Mouse (Mus musculus): Measurements from ENCODE around the gene Tmppe. TPM values are rescaled to one million over a fixed set of nuclear protein-coding genes. Genes with fewer than 3 reads are reported as not detected.

Gene Tmppe
- polyA plus RNA-seq, 1 experiment from 2014 or later, result 9.6 TPM

DNA sequence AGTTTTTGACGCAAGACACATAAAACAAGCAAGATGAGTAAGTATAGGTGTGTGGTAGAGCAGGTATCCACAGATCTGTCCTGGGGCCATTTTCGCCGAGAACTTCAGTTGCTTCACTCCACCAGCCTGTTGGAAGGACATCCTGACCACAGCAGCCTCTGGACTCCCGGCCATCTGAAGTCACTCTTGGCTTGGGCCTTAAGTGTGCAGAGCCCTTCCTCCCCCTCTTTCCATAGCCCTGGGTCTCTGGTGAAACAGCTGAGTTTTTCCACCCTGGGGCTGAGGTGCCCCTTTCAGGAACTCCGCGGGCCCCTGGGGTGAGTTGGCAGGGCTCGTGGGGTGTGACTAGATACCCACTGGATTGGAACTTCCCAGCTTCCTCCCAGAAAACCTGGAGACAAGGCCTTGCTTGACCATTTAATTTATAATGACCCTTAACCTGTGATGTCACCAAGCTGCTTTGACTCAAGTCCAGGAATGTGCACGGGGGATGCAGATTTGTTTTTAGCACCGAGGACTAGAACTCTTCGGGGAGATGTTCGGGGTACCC, 9.5 kb downstream of the Tmppe start:
- no peaks in the 10 kb centered on the region for H3K9me3 ChIP-seq (replicated peaks; ENCODE audit: control insufficient read depth, low read length, poor library complexity, severe bottlenecking)
- H3K4me1 ChIP-seq (ENCODE audit: control insufficient read depth, insufficient read depth, low read length), result no peaks in the 10 kb centered on the region
- WGBS, result 96% methylated on average over 11 of the region's 11 CpGs
- H3K27ac ChIP-seq (ENCODE audit: low read length), result no peak overlapping the region
- H3K4me2 ChIP-seq (ENCODE audit: low read length), result no peak overlapping the region
- no peaks in the 10 kb centered on the region for H3K27me3 ChIP-seq (ENCODE audit: control insufficient read depth, insufficient read depth, low read depth, low read length)
- H3K4me3 ChIP-seq (ENCODE audit: low read depth, low read length), result no peak overlapping the region
- H3K36me3 ChIP-seq (ENCODE audit: control insufficient read depth, insufficient read depth, low read length), result peaks cover 26% of the 10 kb centered on the region
- no peak for ATAC-seq
- no peak overlapping the region for H3K9ac ChIP-seq (ENCODE audit: low read depth, low read length)

DNA sequence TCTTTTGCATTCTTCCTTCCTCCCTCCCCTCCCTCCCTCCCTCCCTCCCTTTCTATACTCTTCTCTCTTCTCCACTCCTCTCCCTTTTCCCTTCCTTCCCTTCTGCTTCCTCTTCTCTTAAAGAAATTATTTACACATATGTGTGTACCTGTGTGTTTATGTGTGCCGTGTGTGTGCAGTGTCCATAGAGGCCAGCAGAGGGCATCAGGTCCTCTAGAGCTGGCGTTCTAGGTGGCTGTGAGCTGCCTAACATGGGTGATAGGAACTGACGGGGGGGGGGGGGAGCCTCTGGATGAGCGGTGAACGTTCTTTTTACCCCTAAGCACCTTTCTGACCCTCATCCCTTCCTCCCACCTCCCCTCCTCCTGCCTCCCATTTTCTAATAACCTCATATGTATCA, 10.4 kb downstream of the Tmppe start:
- 83% methylated on average over 5 of the region's 5 CpGs for WGBS
- no peak overlapping the region for H3K4me3 ChIP-seq (ENCODE audit: low read depth, low read length)
- H3K27ac ChIP-seq (ENCODE audit: low read length), result no peak overlapping the region
- H3K4me2 ChIP-seq (ENCODE audit: low read length), result no peak overlapping the region
- H3K36me3 ChIP-seq (ENCODE audit: control insufficient read depth, insufficient read depth, low read length), result 0 out of 2 replicates have a peak, but pooled peaks cover 17% of the 10 kb centered on the region
- H3K27me3 ChIP-seq (ENCODE audit: control insufficient read depth, insufficient read depth, low read depth, low read length), result no peaks in the 10 kb centered on the region
- no peaks in the 10 kb centered on the region for H3K9me3 ChIP-seq (replicated peaks; ENCODE audit: control insufficient read depth, low read length, poor library complexity, severe bottlenecking)
- H3K9ac ChIP-seq (ENCODE audit: low read depth, low read length), result no peak overlapping the region
- no peak for ATAC-seq
- H3K4me1 ChIP-seq (ENCODE audit: control insufficient read depth, insufficient read depth, low read length), result no peaks in the 10 kb centered on the region

DNA sequence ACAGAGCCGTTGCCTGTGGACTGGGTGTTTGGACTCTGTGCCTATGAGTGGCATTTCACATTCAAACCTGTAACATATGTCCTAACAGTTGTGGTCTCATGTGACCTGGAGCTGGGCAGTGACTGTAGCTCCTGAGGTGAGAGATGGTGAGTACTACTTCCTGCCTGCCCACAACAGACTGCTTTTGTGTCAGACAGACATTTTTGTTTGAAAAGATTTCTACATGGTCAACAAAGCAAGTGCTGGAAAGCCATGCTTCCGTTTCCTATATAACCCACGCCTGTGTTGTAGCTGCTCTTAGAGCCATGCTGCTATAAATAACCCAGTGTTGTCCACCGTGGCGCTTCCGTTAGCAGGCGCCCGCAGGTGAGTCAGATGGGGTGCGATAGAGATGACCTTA, 11.5 kb downstream of the Tmppe start:
- Histone ChIP-seq H3K27ac (ENCODE audit: low read length) (no peak overlapping the region), H3K4me3 (ENCODE audit: low read depth, low read length) (no peak overlapping the region), H3K36me3 (ENCODE audit: control insufficient read depth, insufficient read depth, low read length) (0 out of 2 replicates have a peak, but pooled peaks cover 11% of the 10 kb centered on the region), H3K9me3 (replicated peaks; ENCODE audit: control insufficient read depth, low read length, poor library complexity, severe bottlenecking) (no peaks in the 10 kb centered on the region), H3K4me2 (ENCODE audit: low read length) (no peak overlapping the region), H3K4me1 (ENCODE audit: control insufficient read depth, insufficient read depth, low read length) (no peaks in the 10 kb centered on the region), H3K27me3 (ENCODE audit: control insufficient read depth, insufficient read depth, low read depth, low read length) (no peaks in the 10 kb centered on the region), H3K9ac (ENCODE audit: low read depth, low read length) (no peak overlapping the region)
- 91% methylated on average over 9 of the region's 9 CpGs for WGBS
- no peak for ATAC-seq

DNA sequence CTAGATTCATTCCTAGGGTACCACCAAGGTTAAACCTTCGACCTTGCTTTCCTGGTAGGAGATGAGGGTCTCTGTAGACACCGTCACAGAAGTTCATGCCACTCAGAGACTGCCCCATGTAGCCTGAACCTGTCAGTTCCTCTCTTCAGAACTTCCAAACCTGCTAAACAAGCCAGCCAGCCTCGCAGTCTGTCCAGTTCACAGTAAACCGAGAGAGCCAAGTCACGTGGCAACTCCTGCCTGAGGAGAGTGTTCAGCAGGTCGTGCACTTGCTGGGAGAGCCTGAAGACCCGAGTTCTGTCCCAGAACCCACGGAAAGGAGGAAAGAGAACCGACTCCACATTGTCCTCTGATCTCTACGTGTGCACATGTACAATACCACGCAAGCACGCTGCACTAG, 13.0 kb downstream of the Tmppe start:
- no peak for ATAC-seq
- no peak overlapping the region for H3K4me2 ChIP-seq (ENCODE audit: low read length)
- 0 out of 2 replicates have a peak, but pooled peaks cover 7% of the 10 kb centered on the region for H3K36me3 ChIP-seq (ENCODE audit: control insufficient read depth, insufficient read depth, low read length)

DNA sequence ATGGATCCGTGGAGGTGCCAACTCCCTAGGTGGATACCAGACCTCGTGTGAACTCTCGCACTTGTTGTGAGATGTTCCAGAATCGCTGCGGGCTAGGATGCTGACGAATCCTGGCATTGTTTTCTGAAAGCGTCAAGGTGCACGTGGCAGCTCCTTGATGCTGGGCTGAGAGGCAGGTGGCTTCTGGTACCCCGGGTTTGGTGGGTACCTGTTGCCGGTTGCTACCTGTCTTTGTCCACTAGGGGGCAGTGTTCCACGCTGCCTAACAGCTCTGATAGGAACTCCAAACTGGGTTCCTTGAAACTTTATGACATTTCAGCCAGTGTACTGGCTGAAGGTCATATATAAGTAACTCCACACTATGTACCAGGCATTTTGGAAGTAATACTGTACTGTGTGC, 14.8 kb downstream of the Tmppe start:
- Histone ChIP-seq H3K4me3 (ENCODE audit: low read depth, low read length) (no peak overlapping the region), H3K4me2 (ENCODE audit: low read length) (no peak overlapping the region), H3K4me1 (ENCODE audit: control insufficient read depth, insufficient read depth, low read length) (no peaks in the 10 kb centered on the region), H3K9ac (ENCODE audit: low read depth, low read length) (no peak overlapping the region), H3K9me3 (replicated peaks; ENCODE audit: control insufficient read depth, low read length, poor library complexity, severe bottlenecking) (no peaks in the 10 kb centered on the region), H3K27ac (ENCODE audit: low read length) (no peak overlapping the region), H3K36me3 (ENCODE audit: control insufficient read depth, insufficient read depth, low read length) (no peaks in the 10 kb centered on the region), H3K27me3 (ENCODE audit: control insufficient read depth, insufficient read depth, low read depth, low read length) (no peaks in the 10 kb centered on the region)
- 22% methylated on average over 11 of the region's 11 CpGs for WGBS
- no peak; the same call in 1 of the 2 replicates for ATAC-seq

More for the DNA sequence above, 13.0 kb downstream of the Tmppe start:
- 92% methylated on average over 12 of the region's 12 CpGs for WGBS
- no peak overlapping the region for H3K4me3 ChIP-seq (ENCODE audit: low read depth, low read length)
- no peak overlapping the region for H3K27ac ChIP-seq (ENCODE audit: low read length)
- H3K9me3 ChIP-seq (replicated peaks; ENCODE audit: control insufficient read depth, low read length, poor library complexity, severe bottlenecking), result no peaks in the 10 kb centered on the region
- no peaks in the 10 kb centered on the region for H3K27me3 ChIP-seq (ENCODE audit: control insufficient read depth, insufficient read depth, low read depth, low read length)
- H3K4me1 ChIP-seq (ENCODE audit: control insufficient read depth, insufficient read depth, low read length), result no peaks in the 10 kb centered on the region
- no peak overlapping the region for H3K9ac ChIP-seq (ENCODE audit: low read depth, low read length)

DNA sequence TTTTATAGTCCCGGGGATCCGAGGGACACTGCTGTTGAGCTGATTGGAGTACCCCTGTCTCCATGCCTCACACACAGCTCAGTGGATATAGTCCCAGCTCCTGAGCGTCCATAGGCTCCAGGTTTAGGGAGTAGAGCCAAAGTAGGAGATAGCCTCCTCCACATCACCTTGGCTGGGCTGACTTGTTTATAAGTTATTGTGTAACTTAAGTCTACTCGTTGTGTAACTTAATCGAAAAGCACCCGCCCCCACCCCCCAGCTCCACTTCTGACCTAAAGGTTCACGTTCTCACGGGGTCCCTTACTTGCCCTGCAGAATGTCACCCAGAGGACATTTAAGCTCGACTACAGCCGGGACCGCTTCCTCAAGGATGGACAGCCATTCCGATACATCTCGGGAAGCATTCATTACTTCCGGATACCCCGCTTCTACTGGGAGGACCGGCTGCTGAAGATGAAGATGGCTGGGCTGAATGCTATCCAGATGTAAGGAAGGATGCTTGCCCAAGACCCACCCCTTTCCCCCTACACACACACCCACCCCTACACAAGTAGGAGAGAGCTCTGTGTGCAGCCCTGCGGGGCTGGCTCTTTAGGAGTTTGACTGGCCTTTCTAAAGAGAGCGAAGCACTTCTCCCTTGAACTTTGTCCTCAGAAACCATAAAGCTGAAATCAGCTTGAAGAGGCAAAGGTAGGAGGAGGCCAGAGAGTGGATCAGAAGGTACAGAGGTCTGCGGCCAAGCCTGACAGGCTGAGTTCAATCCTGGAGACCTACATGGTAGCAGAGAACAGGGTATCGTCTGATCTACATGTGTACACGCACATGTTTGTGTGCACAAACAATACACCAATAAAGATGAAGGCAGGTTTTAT, 16.0 kb downstream of the Tmppe start:
- Histone ChIP-seq H3K9me3 (replicated peaks; ENCODE audit: control insufficient read depth, low read length, poor library complexity, severe bottlenecking) (no peaks in the 10 kb centered on the region), H3K4me3 (ENCODE audit: low read depth, low read length) (no peak overlapping the region), H3K4me1 (ENCODE audit: control insufficient read depth, insufficient read depth, low read length) (no peaks in the 10 kb centered on the region), H3K36me3 (ENCODE audit: control insufficient read depth, insufficient read depth, low read length) (no peaks in the 10 kb centered on the region), H3K4me2 (ENCODE audit: low read length) (no peak overlapping the region), H3K27me3 (ENCODE audit: control insufficient read depth, insufficient read depth, low read depth, low read length) (no peaks in the 10 kb centered on the region), H3K9ac (ENCODE audit: low read depth, low read length) (no peak overlapping the region), H3K27ac (ENCODE audit: low read length) (no peak overlapping the region)
- ATAC-seq, result no peak
- WGBS, result 92% methylated on average over 21 of the region's 21 CpGs

DNA sequence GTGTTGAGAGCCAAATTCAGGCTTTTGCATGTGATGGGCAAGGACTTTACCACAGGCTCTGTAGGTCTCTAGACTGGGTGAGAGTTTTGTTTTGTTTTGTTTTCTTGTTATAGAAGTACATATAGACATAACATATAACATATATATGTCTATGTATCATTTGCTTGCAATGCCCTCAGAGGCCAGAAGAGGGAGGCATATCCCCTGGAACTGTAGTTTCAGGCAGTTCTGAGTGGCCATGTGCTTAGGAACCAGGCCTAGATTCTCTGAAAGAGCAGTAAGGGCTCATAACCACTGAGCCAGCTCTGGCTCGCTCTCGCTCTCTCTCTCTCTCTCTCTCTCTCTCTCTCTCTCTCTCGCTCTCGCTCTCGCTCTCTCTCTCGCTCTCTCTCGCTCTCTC, 17.3 kb downstream of the Tmppe start:
- H3K4me2 ChIP-seq (ENCODE audit: low read length), result no peak overlapping the region
- 85% methylated on average over 7 of the region's 7 CpGs for WGBS

DNA sequence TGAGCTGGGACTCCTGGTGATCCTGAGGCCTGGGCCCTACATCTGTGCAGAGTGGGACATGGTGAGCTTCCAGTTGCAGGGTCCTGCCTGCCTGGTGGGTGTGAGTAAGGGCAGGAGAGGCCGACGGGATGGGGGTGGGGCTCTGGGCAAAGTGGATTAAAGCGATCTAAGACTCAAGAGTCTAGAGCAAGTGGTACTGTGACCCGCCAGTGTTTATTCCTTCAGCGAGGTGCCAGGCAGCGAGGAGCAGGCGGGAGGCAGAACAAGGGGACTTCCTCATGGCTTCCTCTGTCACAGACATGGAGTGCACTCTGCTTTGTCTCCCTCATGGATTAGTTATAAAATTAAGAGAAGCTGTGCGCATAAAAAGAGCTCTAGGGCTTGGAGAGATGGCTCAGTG, 19.5 kb downstream of the Tmppe start:
- ATAC-seq, result no peak
- no peaks in the 10 kb centered on the region for H3K9me3 ChIP-seq (replicated peaks; ENCODE audit: control insufficient read depth, low read length, poor library complexity, severe bottlenecking)
- WGBS, result 78% methylated on average over 8 of the region's 8 CpGs
- H3K27me3 ChIP-seq (ENCODE audit: control insufficient read depth, insufficient read depth, low read depth, low read length), result no peaks in the 10 kb centered on the region
- no peak overlapping the region for H3K4me3 ChIP-seq (ENCODE audit: low read depth, low read length)
- H3K4me1 ChIP-seq (ENCODE audit: control insufficient read depth, insufficient read depth, low read length), result no peaks in the 10 kb centered on the region
- H3K36me3 ChIP-seq (ENCODE audit: control insufficient read depth, insufficient read depth, low read length), result no peaks in the 10 kb centered on the region; the same call in 1 of the 2 replicates
- H3K27ac ChIP-seq (ENCODE audit: low read length), result no peak overlapping the region
- no peak overlapping the region for H3K9ac ChIP-seq (ENCODE audit: low read depth, low read length)
- H3K4me2 ChIP-seq (ENCODE audit: low read length), result no peak overlapping the region

More for the DNA sequence above, 17.3 kb downstream of the Tmppe start:
- ATAC-seq, result no peak
- H3K9ac ChIP-seq (ENCODE audit: low read depth, low read length), result no peak overlapping the region
- H3K4me3 ChIP-seq (ENCODE audit: low read depth, low read length), result no peak overlapping the region
- H3K4me1 ChIP-seq (ENCODE audit: control insufficient read depth, insufficient read depth, low read length), result no peaks in the 10 kb centered on the region
- H3K9me3 ChIP-seq (replicated peaks; ENCODE audit: control insufficient read depth, low read length, poor library complexity, severe bottlenecking), result no peaks in the 10 kb centered on the region
- H3K36me3 ChIP-seq (ENCODE audit: control insufficient read depth, insufficient read depth, low read length), result no peaks in the 10 kb centered on the region; the same call in 1 of the 2 replicates
- H3K27ac ChIP-seq (ENCODE audit: low read length), result no peak overlapping the region
- H3K27me3 ChIP-seq (ENCODE audit: control insufficient read depth, insufficient read depth, low read depth, low read length), result no peaks in the 10 kb centered on the region

DNA sequence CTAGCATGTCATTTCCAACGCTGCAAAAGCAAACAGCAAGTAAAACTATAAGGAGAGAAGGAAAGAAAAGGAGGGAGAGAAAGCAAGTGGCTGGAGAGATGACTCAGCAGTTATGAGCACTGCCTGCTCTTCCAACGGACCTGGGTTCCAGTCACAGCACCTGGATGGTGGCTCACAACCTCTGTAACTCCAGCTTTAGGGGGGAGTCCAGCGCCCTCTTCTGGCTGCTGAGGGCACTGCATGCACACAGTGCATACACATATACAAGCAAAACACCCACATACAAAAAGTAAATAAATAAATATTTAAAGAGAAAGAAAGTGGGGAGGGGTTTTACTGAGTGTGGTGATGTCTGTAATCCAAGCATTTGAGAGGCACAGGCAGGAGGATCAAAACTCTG, 20.1 kb downstream of the Tmppe start:
- Histone ChIP-seq H3K36me3 (ENCODE audit: control insufficient read depth, insufficient read depth, low read length) (no peaks in the 10 kb centered on the region; the same call in 1 of the 2 replicates), H3K4me3 (ENCODE audit: low read depth, low read length) (no peak overlapping the region), H3K9ac (ENCODE audit: low read depth, low read length) (no peak overlapping the region), H3K9me3 (replicated peaks; ENCODE audit: control insufficient read depth, low read length, poor library complexity, severe bottlenecking) (no peaks in the 10 kb centered on the region), H3K4me1 (ENCODE audit: control insufficient read depth, insufficient read depth, low read length) (no peaks in the 10 kb centered on the region), H3K4me2 (ENCODE audit: low read length) (no peak overlapping the region), H3K27ac (ENCODE audit: low read length) (no peak overlapping the region), H3K27me3 (ENCODE audit: control insufficient read depth, insufficient read depth, low read depth, low read length) (no peaks in the 10 kb centered on the region)
- 71% methylated on average over 3 of the region's 3 CpGs for WGBS
- ATAC-seq, result no peak
